8 mouse cellular contexts compared by ENCODE assay signal in the genomic region with DNA sequence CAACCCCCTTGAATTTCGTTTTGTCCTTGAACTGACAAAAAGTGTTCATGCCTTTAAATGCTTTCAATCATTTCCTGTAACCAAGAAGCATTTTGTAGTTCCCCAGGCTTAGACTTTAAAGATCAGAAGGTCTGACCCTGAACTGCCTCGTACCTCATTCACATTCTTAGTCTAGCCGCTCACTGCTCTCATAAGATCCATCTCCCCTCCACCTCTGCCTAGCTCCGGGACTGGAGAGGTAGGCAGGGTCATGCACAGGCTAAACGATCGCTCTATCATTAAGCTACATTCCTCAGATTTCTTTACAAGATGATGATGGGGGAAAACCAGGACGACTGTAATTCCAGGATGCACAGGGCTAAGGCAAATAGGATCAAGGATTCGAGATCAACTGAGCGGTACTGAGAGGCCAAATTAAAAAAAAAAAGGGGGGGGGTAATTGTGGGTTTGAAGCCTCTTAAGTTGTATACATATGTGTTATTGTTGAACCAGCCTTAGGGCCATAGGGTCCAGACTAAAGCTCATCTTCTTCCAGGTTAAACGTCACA. TPM values are rescaled to one million over a fixed set of nuclear protein-coding genes. Genes with fewer than 3 reads are reported as not detected.
DNase-seq lines count a peak whose midpoint lies in the region; ATAC-seq and TF ChIP-seq lines count a peak whose summit lies in the region.

No protein-coding gene starts in this region.

- H3K27me3 ChIP-seq in liver, postnatal 0 days (ENCODE audit: insufficient read depth, low read length), result no peaks in the 10 kb centered on the region

- H3K4me3 ChIP-seq in liver, postnatal 0 days (ENCODE audit: low read depth, low read length), result peak overlapping the region; percentile 82

- peaks cover 18% of the 10 kb centered on the region for H3K4me1 ChIP-seq in liver, postnatal 0 days (ENCODE audit: insufficient read depth)

- DNase-seq in adrenal gland, adult 2 months, result peak; percentile 38
- no peak for DNase-seq in adrenal gland, postnatal 4 days (ENCODE audit: low spot score in 2 of 2)
- peak; percentile 49 for DNase-seq in 3T3-L1 (ENCODE audit: low read depth, low spot score)
- DNase-seq in embryo, embryonic 10.5 days (ENCODE audit: low spot score), result peak; percentile 46
- DNase-seq in heart, postnatal 10 days, result peak; percentile 24 to 32
- no peak for DNase-seq in liver, postnatal 0 days
- DNase-seq in yolk sac, embryonic 10.5 days (ENCODE audit: low spot score), result peak; percentile 25
- DNase-seq in layer of hippocampus, postnatal 10 days (ENCODE audit: low spot score in 2 of 2), result no peak

- ATAC-seq in liver, postnatal 0 days, result no peak

- 18% methylated on average over 10 of the region's 10 CpGs for WGBS in liver, postnatal 0 days (ENCODE audit: insufficient replicate concordance)

- no peak for TF ChIP-seq CTCF in liver, postnatal 0 days (IDR thresholded peaks at IDR 0.05; ENCODE audit: low read depth)

- TF ChIP-seq EP300 in liver, postnatal 0 days (IDR thresholded peaks at IDR 0.05; ENCODE audit: low read depth), result no peak

- peak overlapping the region; percentile 94 for H3K27ac ChIP-seq in liver, postnatal 0 days (ENCODE audit: low read depth)

- H3K4me2 ChIP-seq in liver, postnatal 0 days (ENCODE audit: low read depth, low read length), result peak overlapping the region; percentile 82

- peaks cover 19% of the 10 kb centered on the region for H3K36me3 ChIP-seq in liver, postnatal 0 days (replicated peaks; ENCODE audit: insufficient read depth, low read length)

- intact Hi-C loops in heart, postnatal 10 days (cut with DNase I), result no loop called here

- no peaks in the 10 kb centered on the region for H3K9me3 ChIP-seq in liver, postnatal 0 days (ENCODE audit: low read length)

- H3K9ac ChIP-seq in liver, postnatal 0 days (replicated peaks), result peak overlapping the region; percentile 90

RNA-seq across cellular contexts. Expression of a gene that starts 0.8 kb away (rescaled TPM):
- total RNA-seq in adrenal gland, adult 2 months (2021), result 100 to 1,000 TPM; 176 to 229 TPM
- polyA plus RNA-seq in adrenal gland, adult 2 months (2012; rRNA removed), result 139 and 145 TPM in 2 replicates
- 100 to 1,000 TPM; 555 to 559 TPM for total RNA-seq in adrenal gland, postnatal 4 days (2021)
- total RNA-seq in heart, postnatal 10 days (2021), result 100 to 1,000 TPM; 297 to 307 TPM
- 94.5 and 99.2 TPM in 2 replicates for polyA plus RNA-seq in liver, postnatal 0 days (2015; fragmentation: Nextera tagmentation; extraction: Ambion mirVana)
- total RNA-seq in layer of hippocampus, postnatal 10 days (2021), result 100 to 1,000 TPM; 423 to 445 TPM

RNA-seq across cellular contexts. Expression of a gene that starts 19.9 kb away (rescaled TPM):
- 1 to 10 TPM; 8.2 to 9.4 TPM for total RNA-seq in adrenal gland, adult 2 months (2021)
- polyA plus RNA-seq in adrenal gland, adult 2 months (2012; rRNA removed), result 24.8 and 27.8 TPM in 2 replicates
- total RNA-seq in adrenal gland, postnatal 4 days (2021), result 1 to 10 TPM; 6.4 to 8.1 TPM
- total RNA-seq in heart, postnatal 10 days (2021), result 1 to 10 TPM; 5.0 to 6.6 TPM
- polyA plus RNA-seq in liver, postnatal 0 days (2015; fragmentation: Nextera tagmentation; extraction: Ambion mirVana), result 3.3 and 4.5 TPM in 2 replicates
- 10 to 100 TPM; 15.0 to 17.0 TPM for total RNA-seq in layer of hippocampus, postnatal 10 days (2021)

RNA-seq across cellular contexts. Expression of a gene that starts 27.2 kb away (rescaled TPM):
- 1 to 10 TPM; 2.3 to 3.7 TPM for total RNA-seq in adrenal gland, adult 2 months (2021)
- 4.4 and 8.1 TPM in 2 replicates for polyA plus RNA-seq in adrenal gland, adult 2 months (2012; rRNA removed)
- total RNA-seq in adrenal gland, postnatal 4 days (2021), result 10 to 100 TPM; 14.7 to 15.3 TPM
- total RNA-seq in heart, postnatal 10 days (2021), result 10 to 100 TPM; 14.2 to 21.0 TPM
- 25.8 TPM in 2 replicates for polyA plus RNA-seq in liver, postnatal 0 days (2015; fragmentation: Nextera tagmentation; extraction: Ambion mirVana)
- 1 to 10 TPM; 3.2 to 4.5 TPM for total RNA-seq in layer of hippocampus, postnatal 10 days (2021)

RNA-seq across cellular contexts. Expression of a gene that starts 36.5 kb away (rescaled TPM):
- under 1 TPM in 1 of 2 experiments, not detected in 1; 0.24 TPM for total RNA-seq in adrenal gland, adult 2 months (2021)
- 0.07 and 0.38 TPM in 2 replicates for polyA plus RNA-seq in adrenal gland, adult 2 months (2012; rRNA removed)
- total RNA-seq in adrenal gland, postnatal 4 days (2021), result 10 to 100 TPM in 1 of 2 experiments, 1 to 10 TPM in 1; 1.2 to 13.9 TPM
- not detected for total RNA-seq in heart, postnatal 10 days (2021)
- 13.7 and 15.2 TPM in 2 replicates for polyA plus RNA-seq in liver, postnatal 0 days (2015; fragmentation: Nextera tagmentation; extraction: Ambion mirVana)
- 1 to 10 TPM; 1.7 to 1.8 TPM for total RNA-seq in layer of hippocampus, postnatal 10 days (2021)

RNA-seq across cellular contexts. Expression of a gene that starts 37.3 kb away (rescaled TPM):
- total RNA-seq in adrenal gland, adult 2 months (2021), result under 1 TPM in 1 of 2 experiments, not detected in 1; 0.17 TPM
- 0.16 and 0.29 TPM in 2 replicates for polyA plus RNA-seq in adrenal gland, adult 2 months (2012; rRNA removed)
- total RNA-seq in adrenal gland, postnatal 4 days (2021), result 1 to 10 TPM; 3.4 to 8.6 TPM
- total RNA-seq in heart, postnatal 10 days (2021), result 100 to 1,000 TPM; 144 to 159 TPM
- 0.12 TPM in 1 of 2 replicates, not detected in the other for polyA plus RNA-seq in liver, postnatal 0 days (2015; fragmentation: Nextera tagmentation; extraction: Ambion mirVana)
- total RNA-seq in layer of hippocampus, postnatal 10 days (2021), result under 1 TPM; 0.40 to 0.55 TPM

Comparison
In these comparisons a context has a peak if more than half of its experiments do, and no peak if none do; other contexts are left out.
1. DNase-seq: peak in adrenal gland, adult 2 months (single experiment), 3T3-L1 (single experiment), embryo, embryonic 10.5 days (single experiment), heart, postnatal 10 days (2 of 2) and yolk sac, embryonic 10.5 days (single experiment); none in adrenal gland, postnatal 4 days (0 of 2), liver, postnatal 0 days (single experiment) and layer of hippocampus, postnatal 10 days (0 of 2).